Comparison of ENCODE assay signal across 9 mouse cellular contexts in the genomic region with DNA sequence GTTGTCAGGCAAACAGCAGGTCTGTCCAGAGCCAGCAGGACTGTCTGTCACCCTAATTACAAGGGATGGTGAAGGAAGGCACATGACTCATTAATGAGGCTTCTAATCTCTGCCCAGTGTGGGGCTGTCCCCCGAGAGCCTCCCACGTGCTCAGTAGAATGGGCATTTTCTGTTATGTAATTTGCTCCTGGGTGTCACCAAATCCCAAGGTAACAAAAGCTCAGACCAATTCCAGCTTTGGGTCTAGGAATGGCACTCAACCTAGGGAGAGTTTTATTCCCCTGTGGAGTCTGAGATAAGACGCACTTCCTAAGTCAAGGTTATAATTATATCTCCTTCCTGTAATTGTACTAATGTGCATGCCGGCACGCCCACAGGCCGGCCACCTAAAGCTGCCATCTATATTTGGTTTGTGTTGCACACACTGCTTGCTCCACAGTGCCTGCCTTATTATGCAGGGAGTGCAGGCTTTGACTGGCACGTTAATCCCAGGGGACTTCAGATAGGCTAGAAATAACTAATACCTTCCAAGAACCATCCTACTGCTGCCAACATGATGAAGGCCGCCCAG. TPM values are rescaled to one million over a fixed set of nuclear protein-coding genes. Genes with fewer than 3 reads are reported as not detected.
A peak's percentile ranks its signal among the peaks of the same experiment; 100 is the strongest.
DNase-seq lines count a peak whose midpoint lies in the region; ATAC-seq lines count a peak whose summit lies in the region.
"Had no signal": no experiment of that assay in that cellular context is flagged by ENCODE, and none has a peak within 500 bp of the region (broad histone marks: within the 10 kb centered on the region; RNA-seq: fewer than 3 reads in every experiment).

No protein-coding gene starts in this region.

- H3K4me3 ChIP-seq in forebrain, embryonic 12.5 days (replicated peaks), result no peak overlapping the region
- no peak overlapping the region for H3K4me3 ChIP-seq in kidney, embryonic 15.5 days (replicated peaks)
- no peak overlapping the region for H3K4me3 ChIP-seq in midbrain, embryonic 14.5 days (replicated peaks; ENCODE audit: low read depth, low read length)

- no peak overlapping the region for H3K9ac ChIP-seq in forebrain, embryonic 12.5 days
- no peak overlapping the region for H3K9ac ChIP-seq in kidney, embryonic 15.5 days
- no peak overlapping the region for H3K9ac ChIP-seq in midbrain, embryonic 14.5 days (replicated peaks; ENCODE audit: low read length)

- H3K36me3 ChIP-seq in forebrain, embryonic 12.5 days (replicated peaks), result no peaks in the 10 kb centered on the region
- H3K36me3 ChIP-seq in kidney, embryonic 15.5 days, result no peaks in the 10 kb centered on the region
- H3K36me3 ChIP-seq in midbrain, embryonic 14.5 days (ENCODE audit: control insufficient read depth, insufficient read depth, low read length), result no peaks in the 10 kb centered on the region

- H3K27ac ChIP-seq in forebrain, embryonic 12.5 days, result peak overlapping the region; percentile 16
- H3K27ac ChIP-seq in kidney, embryonic 15.5 days, result peak overlapping the region; percentile 84
- 0 out of 2 replicates have a peak overlapping the region, but pooled peaks have one; percentile 20 for H3K27ac ChIP-seq in midbrain, embryonic 14.5 days (replicated peaks; ENCODE audit: low read depth, low read length)
- H3K27ac ChIP-seq: macrophage had no signal

- no peaks in the 10 kb centered on the region for H3K27me3 ChIP-seq in forebrain, embryonic 12.5 days
- no peaks in the 10 kb centered on the region for H3K27me3 ChIP-seq in kidney, embryonic 15.5 days
- no peaks in the 10 kb centered on the region for H3K27me3 ChIP-seq in midbrain, embryonic 14.5 days (ENCODE audit: control insufficient read depth, insufficient read depth, low read length)

- H3K4me2 ChIP-seq in forebrain, embryonic 12.5 days, result no peak overlapping the region
- H3K4me2 ChIP-seq in kidney, embryonic 15.5 days, result no peak overlapping the region
- no peak overlapping the region for H3K4me2 ChIP-seq in midbrain, embryonic 14.5 days (ENCODE audit: low read length)

- peak; percentile 99 for DNase-seq in heart, adult 11 months
- DNase-seq in heart, postnatal 36 days, result no peak
- peak; percentile 64 for DNase-seq in midbrain, embryonic 14.5 days
- no peak for DNase-seq in adrenal gland, adult 18-20 months (ENCODE audit: low spot score in 2 of 2)
- DNase-seq in embryo, embryonic 10.5 days (ENCODE audit: low spot score), result no peak
- no peak for DNase-seq in frontal cortex, postnatal 10 days (ENCODE audit: low spot score in 2 of 2)

- H3K9me3 ChIP-seq in forebrain, embryonic 12.5 days, result no peaks in the 10 kb centered on the region
- H3K9me3 ChIP-seq in kidney, embryonic 15.5 days (replicated peaks), result no peaks in the 10 kb centered on the region
- H3K9me3 ChIP-seq in midbrain, embryonic 14.5 days (ENCODE audit: control insufficient read depth, low read length), result no peaks in the 10 kb centered on the region

- 61% methylated on average over 8 of the region's 8 CpGs for WGBS in forebrain, embryonic 12.5 days
- WGBS in kidney, embryonic 15.5 days, result 60% methylated on average over 8 of the region's 8 CpGs
- WGBS in midbrain, embryonic 14.5 days, result 52% methylated on average over 8 of the region's 8 CpGs

- peaks cover 13% of the 10 kb centered on the region for H3K4me1 ChIP-seq in forebrain, embryonic 12.5 days
- H3K4me1 ChIP-seq in kidney, embryonic 15.5 days, result peaks cover 49% of the 10 kb centered on the region
- peaks cover 7% of the 10 kb centered on the region for H3K4me1 ChIP-seq in midbrain, embryonic 14.5 days (ENCODE audit: control insufficient read depth, insufficient read depth, low read length)

- intact Hi-C loops in heart, postnatal 36 days (cut with DNase I), result no loop called here

- ATAC-seq in forebrain, embryonic 12.5 days (ENCODE audit: low FRiP score), result no peak
- no peak for ATAC-seq in kidney, embryonic 15.5 days (replicated peaks; ENCODE audit: low FRiP score)
- no peak for ATAC-seq in midbrain, embryonic 14.5 days (ENCODE audit: low FRiP score, low TSS enrichment)

RNA-seq across cellular contexts. Expression of gene Sec14l1, which starts 13.5 kb away (rescaled TPM):
- 10 to 100 TPM; 67.9 to 75.2 TPM for total RNA-seq in heart, postnatal 36 days (2021)
- polyA plus RNA-seq in forebrain, embryonic 12.5 days (2016; fragmentation: Nextera tagmentation; extraction: Ambion mirVana), result 67.2 and 67.6 TPM in 2 replicates
- 66.5 and 69.0 TPM in 2 replicates for polyA plus RNA-seq in kidney, embryonic 15.5 days (2015; fragmentation: Nextera tagmentation; extraction: Ambion mirVana)
- 48.7 and 58.1 TPM in 2 replicates for polyA plus RNA-seq in midbrain, embryonic 14.5 days (2014; fragmentation: Nextera tagmentation; extraction: Ambion mirVana)
- 100 to 1,000 TPM; 106 to 159 TPM for total RNA-seq in adrenal gland, adult 18-20 months (2021)

Comparison
In these comparisons a context has a peak if more than half of its experiments do, and no peak if none do; other contexts are left out.
1. DNase-seq: peak in heart, adult 11 months (single experiment) and midbrain, embryonic 14.5 days (single experiment); none in heart, postnatal 36 days (0 of 2), adrenal gland, adult 18-20 months (0 of 2), embryo, embryonic 10.5 days (single experiment) and frontal cortex, postnatal 10 days (0 of 2).
2. H3K27ac ChIP-seq: peak in every context shown above with its lines; median percentile 84 in kidney, embryonic 15.5 days; 20 in midbrain, embryonic 14.5 days; 16 in forebrain, embryonic 12.5 days.